Mouse (Mus musculus) CH12.LX (cell line): ENCODE measurements at regions not wholly inside any gene's neighbourhood (a gene's known extent, or its start where the extent isn't known, plus 50 kb on each side); places are given as distances from the start of the nearest gene placed in this dataset.

Source experiments
- DNase-seq: peaks from one replicate; pipeline ENCODE4 v3.0.0-alpha.2; 2013; ENCODE audit errors: extremely low read depth
- H3K27ac ChIP-seq: 2 replicates; pipeline ENCODE4 v1.5.1; 2012; ENCODE audit warnings: low read depth, mild to moderate bottlenecking, control low read depth, moderate library complexity; ENCODE audit not compliant: insufficient read depth
- H3K27me3 ChIP-seq: replicated peaks from 2 replicates; pipeline ENCODE3; 2012; ENCODE audit warnings: inconsistent platforms
- H3K36me3 ChIP-seq, 2 experiments: replicated peaks in 1 of 2; 2 replicates each; pipeline versions ENCODE3 to v1.6.1; 2012; ENCODE audit warnings: inconsistent platforms in 1 of 2, low read length in 1 of 2, mild to moderate bottlenecking in 1 of 2, mixed read lengths in 1 of 2, moderate library complexity in 1 of 2; ENCODE audit not compliant: control insufficient read depth in 1 of 2, insufficient read depth in 1 of 2
- H3K4me1 ChIP-seq, 2 experiments: 2 replicates each; pipeline ENCODE4 v1.6.1; 2012; ENCODE audit warnings: inconsistent platforms in 1 of 2, moderate library complexity in 1 of 2; ENCODE audit not compliant: insufficient read depth in 2 of 2, control insufficient read depth in 1 of 2
- H3K4me2 ChIP-seq: 2 replicates; pipeline ENCODE4 v1.6.1; 2012; ENCODE audit warnings: low read depth, mild to moderate bottlenecking, control low read depth; ENCODE audit not compliant: poor library complexity, insufficient read depth, severe bottlenecking
- H3K4me3 ChIP-seq, 3 experiments: fragments of 150-350 bp in 1 of 3; sonication (generic) in 1 of 3; replicated peaks in 1 of 3; 2 replicates each; pipeline versions ENCODE3 to v1.5.1; 2011 to 2012; ENCODE audit warnings: low read depth in 2 of 3, low read length in 2 of 3, mild to moderate bottlenecking in 2 of 3, moderate library complexity in 2 of 3, control low read depth in 1 of 3, improper control_type of control experiment in 1 of 3, inconsistent platforms in 1 of 3, mixed read lengths in 1 of 3; ENCODE audit not compliant: poor library complexity in 1 of 3
- H3K79me2 ChIP-seq: replicated peaks from 2 replicates; pipeline ENCODE4 v1.6.1; 2012; ENCODE audit warnings: mild to moderate bottlenecking, moderate library complexity; ENCODE audit not compliant: control insufficient read depth, poor library complexity, insufficient read depth, severe bottlenecking; ENCODE audit errors: extremely low read depth
- H3K9ac ChIP-seq: 2 replicates; pipeline ENCODE4 v1.6.1; 2012; ENCODE audit warnings: low read depth, mild to moderate bottlenecking, control low read depth, moderate library complexity; ENCODE audit not compliant: insufficient read depth
- H3K9me3 ChIP-seq: replicated peaks from 2 replicates; pipeline ENCODE3; 2012; ENCODE audit warnings: low read length, inconsistent platforms, mixed read lengths
- ELF1 ChIP-seq: IDR thresholded peaks from 2 replicates; pipeline ENCODE4 v1.6.1; 2014; ENCODE audit warnings: low read depth, mild to moderate bottlenecking, inconsistent platforms, low read length, improper control_type of control experiment
- IRF4 ChIP-seq: IDR thresholded peaks from 2 replicates; pipeline ENCODE4 v1.6.1; 2014; ENCODE audit warnings: low read depth, mild to moderate bottlenecking, inconsistent platforms, low read length, improper control_type of control experiment
- KAT2A ChIP-seq: IDR thresholded peaks from 2 replicates; pipeline ENCODE4 v1.6.1; 2012; ENCODE audit warnings: low read length, improper control_type of control experiment, inconsistent platforms; ENCODE audit not compliant: insufficient replicate concordance
- MAFK ChIP-seq: IDR thresholded peaks from 2 replicates; pipeline ENCODE4 v1.6.1; 2011; ENCODE audit warnings: low read length, improper control_type of control experiment; ENCODE audit not compliant: insufficient replicate concordance
- POLR2AphosphoS2 ChIP-seq: IDR thresholded peaks from 2 replicates; pipeline ENCODE4 v1.6.1; 2011; ENCODE audit warnings: low read depth, low read length, improper control_type of control experiment
- RAD21 ChIP-seq: IDR thresholded peaks from 2 replicates; pipeline ENCODE4 v1.6.1; 2011; ENCODE audit warnings: low read depth, mild to moderate bottlenecking, low read length, improper control_type of control experiment, moderate library complexity
- SMC3 ChIP-seq: IDR thresholded peaks from 2 replicates; pipeline ENCODE4 v1.6.1; 2011; ENCODE audit warnings: low read depth, low read length, improper control_type of control experiment
- TCF12 ChIP-seq: IDR thresholded peaks from 2 replicates; pipeline ENCODE4 v1.6.1; 2014; ENCODE audit warnings: low read depth, mild to moderate bottlenecking, inconsistent platforms, low read length, improper control_type of control experiment
- UBTF ChIP-seq: IDR thresholded peaks from 2 replicates; pipeline ENCODE4 v1.6.1; 2012; ENCODE audit warnings: low read depth, mild to moderate bottlenecking, inconsistent platforms, low read length, improper control_type of control experiment, moderate library complexity
- ZC3H11A ChIP-seq: IDR thresholded peaks from 2 replicates; pipeline ENCODE4 v1.6.1; 2012; ENCODE audit warnings: low read depth, mild to moderate bottlenecking, inconsistent platforms, low read length, improper control_type of control experiment
- ZMIZ1 ChIP-seq: IDR thresholded peaks from 2 replicates; pipeline ENCODE4 v1.6.1; 2012; ENCODE audit warnings: low read depth, mild to moderate bottlenecking, inconsistent platforms, low read length, improper control_type of control experiment
- dilution Hi-C: fragments of 300-500 bp; cut with MboI; formaldehyde crosslinking; loops from 2 replicates; pipeline ENCODE4 v1.14.3; 2020; ENCODE audit warnings: low sequenced_read_pairs; ENCODE audit not compliant: extremely low pct_unique_long_range_greater_than_20kb, extremely low pct_ligation_motif_present
- in situ Hi-C: fragments of 300-500 bp; cut with MboI; formaldehyde crosslinking; loops from 3 replicates; pipeline ENCODE4 v1.14.3; 2019; ENCODE audit warnings: low sequenced_read_pairs, low pct_ligation_motif_present, low pct_unique_long_range_greater_than_20kb, mixed read lengths

GRCm38 (mm10) chr2:174948106-174948505 lies 61.9 kb upstream of the Gm14444 start:
- dilution Hi-C loops = no loop called here
- no peaks in the 10 kb centered on the region for H3K79me2 ChIP-seq
- H3K27me3 ChIP-seq = peaks cover 20% of the 10 kb centered on the region
- no peak for TF ChIP-seq ELF1
- no peak for TF ChIP-seq SMC3
- no peak for TF ChIP-seq RAD21
- TF ChIP-seq IRF4 = no peak
- no peak for TF ChIP-seq TCF12
- TF ChIP-seq POLR2AphosphoS2 = no peak
- TF ChIP-seq UBTF = no peak
- TF ChIP-seq ZMIZ1 = no peak
- no peak for TF ChIP-seq MAFK
- TF ChIP-seq ZC3H11A = no peak
- TF ChIP-seq KAT2A = no peak
- in situ Hi-C loops = no loop called here
- no peaks in the 10 kb centered on the region for H3K36me3 ChIP-seq
- no peak overlapping the region for H3K4me2 ChIP-seq
- no peak overlapping the region for H3K4me3 ChIP-seq
- H3K9me3 ChIP-seq = no peaks in the 10 kb centered on the region
- no peak overlapping the region for H3K27ac ChIP-seq
- no peak overlapping the region for H3K9ac ChIP-seq
- no peaks in the 10 kb centered on the region for H3K4me1 ChIP-seq
- no peak for DNase-seq
